Mouse (Mus musculus) heart, postnatal 36 days (tissue): Measurements from ENCODE around the gene Tmem158. TPM values are rescaled to one million over a fixed set of nuclear protein-coding genes. Genes with fewer than 3 reads are reported as not detected.

Source experiments
- DNase-seq, 2 experiments: peaks; one replicate each; pipeline ENCODE4 v3.0.0; 2021 to 2022
- intact Hi-C: fragments of 180-260 bp; cut with DNase I; formaldehyde crosslinking; loops from one replicate; pipeline ENCODE4 v1.15.1; 2025
- total RNA-seq, 2 experiments: library from RNA; stranded (reverse); gene quantifications; 2 replicates each; pipeline ENCODE4 v1.2.3; 2021

Gene Tmem158
- total RNA-seq, 2 experiments from 2014 or later: 6.4 to 7.7 TPM

- DNase-seq: no peak
- intact Hi-C loops: loop anchor here (5.0 kb wide), 1 partner anchor 112 kb away; the partner anchor contains the start of gene Lars2
Measured at GRCm38 (mm10) chr9:123255736-123256135, 4.8 kb downstream of the Tmem158 start.

GRCm38 (mm10) chr9:123247992-123248391 is 12.6 kb downstream of the Tmem158 start:
- intact Hi-C loops: no loop called here
- no peak for DNase-seq

- intact Hi-C loops: no loop called here
- no peak for DNase-seq
Measured at GRCm38 (mm10) chr9:123245146-123245545, 15.4 kb downstream of the Tmem158 start.

- DNase-seq: no peak
- intact Hi-C loops: no loop called here
Measured at GRCm38 (mm10) chr9:123243988-123244387, 16.6 kb downstream of the Tmem158 start.

GRCm38 (mm10) chr9:123241191-123241590 is 19.4 kb downstream of the Tmem158 start:
- intact Hi-C loops: no loop called here

GRCm38 (mm10) chr9:123240751-123241150 is 19.8 kb downstream of the Tmem158 start:
- DNase-seq: no peak
- intact Hi-C loops: no loop called here

More at GRCm38 (mm10) chr9:123241191-123241590, 19.4 kb downstream of the Tmem158 start:
- no peak for DNase-seq

GRCm38 (mm10) chr9:123240271-123240670 is 20.3 kb downstream of the Tmem158 start:
- intact Hi-C loops: no loop called here

GRCm38 (mm10) chr9:123239651-123240050 is 20.9 kb downstream of the Tmem158 start:
- no peak for DNase-seq
- intact Hi-C loops: no loop called here

More at GRCm38 (mm10) chr9:123240271-123240670, 20.3 kb downstream of the Tmem158 start:
- DNase-seq: no peak

- DNase-seq: peak; percentile 16 to 25
- intact Hi-C loops: no loop called here
Measured at GRCm38 (mm10) chr9:123238256-123239045, 22.1 kb downstream of the Tmem158 start.

GRCm38 (mm10) chr9:123237739-123238138 is 22.8 kb downstream of the Tmem158 start:
- intact Hi-C loops: no loop called here

GRCm38 (mm10) chr9:123235621-123236020 is 24.9 kb downstream of the Tmem158 start:
- no peak for DNase-seq
- intact Hi-C loops: no loop called here

More at GRCm38 (mm10) chr9:123237739-123238138, 22.8 kb downstream of the Tmem158 start:
- DNase-seq: peak; percentile 35 to 45

GRCm38 (mm10) chr9:123229826-123230225 is 30.7 kb downstream of the Tmem158 start:
- DNase-seq: no peak
- intact Hi-C loops: no loop called here

- intact Hi-C loops: no loop called here
- no peak for DNase-seq
Measured at GRCm38 (mm10) chr9:123228671-123229070, 31.9 kb downstream of the Tmem158 start.

- DNase-seq: no peak
- intact Hi-C loops: no loop called here
Measured at GRCm38 (mm10) chr9:123227106-123227750, 33.3 kb downstream of the Tmem158 start.

GRCm38 (mm10) chr9:123224863-123225431 is 35.6 kb downstream of the Tmem158 start:
- DNase-seq: no peak
- intact Hi-C loops: no loop called here

GRCm38 (mm10) chr9:123219826-123220225 is 40.7 kb downstream of the Tmem158 start:
- no peak for DNase-seq
- intact Hi-C loops: no loop called here

GRCm38 (mm10) chr9:123215621-123216440 is 44.7 kb downstream of the Tmem158 start, which contains the start of gene Cdcp1:
Gene Cdcp1 (minus strand): TSS chr9:123216038.
- DNase-seq: no peak
- intact Hi-C loops: no loop called here

GRCm38 (mm10) chr9:123213371-123213770 is 47.2 kb downstream of the Tmem158 start:
- intact Hi-C loops: no loop called here
- DNase-seq: no peak
